Mouse (Mus musculus) MN1 (cell line): ENCODE results near the gene Megf8.

Experiments used
- DNase-seq: peaks from one replicate; pipeline ENCODE4 v3.0.0-alpha.2; 2016; ENCODE audit warnings: low spot score

The Megf8 gene

GRCm38 (mm10) chr7:25316532-25317445, at the start of gene Megf8:
Gene Megf8, plus strand, starts transcription at chr7:25317164.
- DNase-seq, result peak; percentile 99

- peak; percentile 98 for DNase-seq
Observed at GRCm38 (mm10) chr7:25267301-25267750, 49.6 kb upstream of the Megf8 start, which contains the start of gene Cic. Gene Cic, plus strand, starts transcription at chr7:25267704.

- peak; percentile 99 for DNase-seq
Observed at GRCm38 (mm10) chr7:25267751-25268463, 49.1 kb upstream of the Megf8 start.

GRCm38 (mm10) chr7:25268588-25268987, 48.4 kb upstream of the Megf8 start:
- DNase-seq, result no peak

GRCm38 (mm10) chr7:25269029-25269428, 47.9 kb upstream of the Megf8 start:
- no peak for DNase-seq

- DNase-seq, result no peak
Observed at GRCm38 (mm10) chr7:25269545-25270271, 47.3 kb upstream of the Megf8 start.

- DNase-seq, result no peak
Observed at GRCm38 (mm10) chr7:25270652-25271633, 46.0 kb upstream of the Megf8 start.

GRCm38 (mm10) chr7:25271651-25272444, 45.1 kb upstream of the Megf8 start:
- DNase-seq, result no peak

- no peak for DNase-seq
Observed at GRCm38 (mm10) chr7:25272445-25273258, 44.3 kb upstream of the Megf8 start.

- DNase-seq, result no peak
Observed at GRCm38 (mm10) chr7:25273259-25274241, 43.4 kb upstream of the Megf8 start.

- no peak for DNase-seq
Observed at GRCm38 (mm10) chr7:25274571-25274970, 42.4 kb upstream of the Megf8 start.

- no peak for DNase-seq
Observed at GRCm38 (mm10) chr7:25274996-25275395, 42.0 kb upstream of the Megf8 start.

- DNase-seq, result no peak
Observed at GRCm38 (mm10) chr7:25275555-25276298, 41.2 kb upstream of the Megf8 start.

GRCm38 (mm10) chr7:25277405-25277804, 39.6 kb upstream of the Megf8 start:
- DNase-seq, result no peak

GRCm38 (mm10) chr7:25277998-25278340, 39.0 kb upstream of the Megf8 start:
- DNase-seq, result no peak

GRCm38 (mm10) chr7:25278341-25279075, 38.5 kb upstream of the Megf8 start:
- DNase-seq, result peak; percentile 81
